Mouse (Mus musculus): ENCODE measurements around the gene Dcaf11. TPM values are rescaled to one million over a fixed set of nuclear protein-coding genes. Genes with fewer than 3 reads are reported as not detected.
A peak's percentile ranks its signal among the peaks of the same experiment; 100 is the strongest.

Gene Dcaf11
- polyA plus RNA-seq, 1 experiment from 2014 or later: 57.1 TPM

DNA sequence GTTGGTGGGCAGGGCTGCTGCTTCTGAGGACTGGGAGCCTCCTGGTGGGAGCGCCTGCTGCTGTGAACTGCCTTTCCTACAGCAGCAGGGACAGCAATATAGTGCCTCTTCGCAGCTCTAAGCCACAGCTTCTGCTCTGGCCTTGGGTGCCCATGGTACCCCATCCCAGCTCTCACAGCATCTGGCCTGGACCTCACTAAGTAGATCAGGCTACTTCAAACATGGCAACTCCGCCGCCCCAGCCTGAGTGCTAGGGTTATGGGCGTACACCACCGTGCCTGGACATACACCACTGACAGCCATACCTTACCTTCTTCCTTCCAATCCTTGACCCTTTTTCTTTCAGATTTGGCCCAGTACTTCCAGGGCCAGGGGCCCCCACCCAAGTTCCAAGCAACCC lies 48.5 kb downstream of the Dcaf11 start:
- Histone ChIP-seq H3K4me2 (no peak overlapping the region), H3K4me1 (peaks cover 45% of the 10 kb centered on the region)

DNA sequence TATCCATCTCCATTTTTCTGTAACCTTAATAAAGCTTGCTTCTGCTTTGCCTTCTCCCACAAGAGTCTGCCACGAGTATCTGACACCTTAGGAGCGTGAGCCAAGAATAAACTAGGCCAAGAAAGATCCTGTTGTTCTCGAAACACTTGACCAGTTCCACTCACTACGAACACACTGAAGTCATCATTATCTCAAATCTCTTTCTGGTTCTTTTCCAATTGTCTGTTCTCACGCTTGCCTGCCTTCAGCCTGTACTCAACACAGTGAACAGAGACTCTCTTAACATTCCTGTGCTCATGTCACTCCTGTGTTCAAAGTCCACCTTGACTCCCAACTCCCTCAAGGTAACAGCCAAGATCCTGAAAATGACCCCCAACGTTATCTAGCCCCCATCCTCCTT lies 53.5 kb downstream of the Dcaf11 start:
- Histone ChIP-seq H3K4me2 (no peak overlapping the region), H3K9ac (no peak overlapping the region), H3K27ac (peak overlapping the region; percentile 63; the same call in 1 of the 2 replicates), H3K27me3 (replicated peaks) (no peaks in the 10 kb centered on the region), H3K4me1 (peaks cover 56% of the 10 kb centered on the region), H3K9me3 (replicated peaks) (no peaks in the 10 kb centered on the region), H3K4me3 (no peak overlapping the region), H3K36me3 (peaks cover 24% of the 10 kb centered on the region)
- no peak for ATAC-seq
- 69% methylated on average over 6 of the region's 6 CpGs for WGBS (ENCODE audit: insufficient replicate concordance)

More for the DNA sequence above, 48.5 kb downstream of the Dcaf11 start:
- no peaks in the 10 kb centered on the region for H3K27me3 ChIP-seq (replicated peaks)
- H3K9me3 ChIP-seq (replicated peaks): no peaks in the 10 kb centered on the region
- H3K27ac ChIP-seq: no peak overlapping the region
- H3K36me3 ChIP-seq: peaks cover 61% of the 10 kb centered on the region
- H3K9ac ChIP-seq: no peak overlapping the region
- no peak overlapping the region for H3K4me3 ChIP-seq
- WGBS (ENCODE audit: insufficient replicate concordance): 93% methylated on average over 6 of the region's 6 CpGs
- ATAC-seq: no peak

DNA sequence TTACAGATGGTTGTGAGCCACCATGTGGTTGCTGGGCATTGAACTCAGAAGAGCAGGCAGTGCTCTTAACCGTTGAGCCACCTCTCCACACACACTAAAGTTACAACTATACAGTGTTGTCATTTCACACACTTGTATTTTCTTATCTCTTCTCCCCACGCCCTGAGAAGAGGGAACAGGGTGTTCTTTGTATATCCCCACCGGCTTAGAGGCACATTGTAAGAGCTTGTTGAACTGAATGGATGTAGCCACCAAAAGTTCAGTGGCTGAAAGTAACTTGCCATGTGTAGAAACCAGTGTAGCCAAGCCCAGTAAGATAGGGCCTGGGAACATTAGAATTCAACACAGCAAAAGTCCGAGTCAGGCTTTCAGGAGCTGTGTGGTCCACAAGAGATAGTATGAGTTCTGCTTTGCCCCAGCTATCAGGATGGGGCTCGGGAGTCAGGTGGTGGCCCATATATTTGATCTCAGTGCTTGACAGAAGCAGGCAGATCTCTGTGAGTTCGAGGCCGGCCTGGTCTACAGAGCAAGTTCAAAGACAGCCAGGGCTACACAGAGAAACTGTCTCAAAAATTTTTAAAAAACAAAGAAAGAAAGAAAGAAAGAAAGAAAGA lies 54.9 kb downstream of the Dcaf11 start:
- no peaks in the 10 kb centered on the region for H3K9me3 ChIP-seq (replicated peaks)
- peak; percentile 84 for ATAC-seq
- peaks cover 11% of the 10 kb centered on the region for H3K36me3 ChIP-seq
- H3K27ac ChIP-seq: peak overlapping the region; percentile 83
- H3K4me3 ChIP-seq: no peak overlapping the region
- H3K27me3 ChIP-seq (replicated peaks): no peaks in the 10 kb centered on the region
- H3K4me1 ChIP-seq: peaks cover 69% of the 10 kb centered on the region
- WGBS (ENCODE audit: insufficient replicate concordance): 29% methylated on average over 7 of the region's 7 CpGs
- H3K4me2 ChIP-seq: peak overlapping the region; percentile 20; the same call in 1 of the 2 replicates
- 0 out of 2 replicates have a peak overlapping the region, but pooled peaks have one; percentile 28 for H3K9ac ChIP-seq

DNA sequence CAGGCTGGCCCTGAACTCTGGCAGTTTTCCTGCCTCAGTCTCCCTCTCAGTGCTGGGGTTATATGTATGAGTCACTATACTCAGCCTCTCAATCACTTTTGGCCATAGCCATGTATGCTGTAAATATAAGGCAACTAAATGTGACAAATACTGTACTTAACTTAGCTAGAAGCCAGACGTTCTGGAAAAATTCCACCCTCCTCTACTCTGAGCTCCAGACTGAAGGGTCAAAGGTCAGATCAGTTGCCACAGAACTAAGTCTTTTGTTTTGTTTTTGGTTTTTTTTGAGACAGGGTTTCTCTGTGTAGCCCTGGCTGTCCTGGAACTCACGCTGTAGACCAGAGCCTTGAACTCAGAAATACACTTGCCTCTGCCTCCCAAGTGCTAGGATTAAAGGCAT lies 56.1 kb downstream of the Dcaf11 start:
- Histone ChIP-seq H3K36me3 (peaks cover 1% of the 10 kb centered on the region), H3K4me1 (peaks cover 71% of the 10 kb centered on the region), H3K4me3 (no peak overlapping the region), H3K27ac (peak overlapping the region; percentile 83), H3K9me3 (replicated peaks) (no peaks in the 10 kb centered on the region), H3K4me2 (no peak overlapping the region), H3K27me3 (replicated peaks) (no peaks in the 10 kb centered on the region), H3K9ac (0 out of 2 replicates have a peak overlapping the region, but pooled peaks have one; percentile 6)
- no peak for ATAC-seq
- WGBS (ENCODE audit: insufficient replicate concordance): 72% methylated on average over 2 of the region's 2 CpGs

DNA sequence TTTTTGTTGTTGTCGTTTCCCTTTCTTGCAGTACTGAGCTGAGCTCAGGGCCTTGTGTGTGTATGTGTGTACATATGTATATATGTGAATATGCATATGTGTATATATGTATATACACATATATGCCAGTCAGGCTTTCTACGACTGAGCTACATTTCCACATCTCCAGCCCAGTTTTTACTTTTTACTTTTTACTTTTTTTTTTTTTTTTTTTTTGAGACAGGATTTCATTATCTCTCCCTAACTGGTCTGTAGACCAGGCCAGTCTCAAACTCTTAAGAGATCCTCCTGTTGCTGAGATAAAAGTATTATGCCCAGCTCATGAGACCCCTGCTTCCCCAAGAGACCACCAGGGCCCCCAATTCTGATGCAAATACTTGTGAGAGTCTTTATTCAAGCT lies 57.0 kb downstream of the Dcaf11 start:
- WGBS (ENCODE audit: insufficient replicate concordance): 65% methylated on average over 2 of the region's 2 CpGs
- no peak overlapping the region for H3K9ac ChIP-seq
- H3K4me3 ChIP-seq: no peak overlapping the region
- H3K27me3 ChIP-seq (replicated peaks): no peaks in the 10 kb centered on the region
- peaks cover 76% of the 10 kb centered on the region for H3K4me1 ChIP-seq
- no peak for ATAC-seq
- H3K27ac ChIP-seq: peak overlapping the region; percentile 72
- no peak overlapping the region for H3K4me2 ChIP-seq
- H3K36me3 ChIP-seq: no peaks in the 10 kb centered on the region
- no peaks in the 10 kb centered on the region for H3K9me3 ChIP-seq (replicated peaks)

DNA sequence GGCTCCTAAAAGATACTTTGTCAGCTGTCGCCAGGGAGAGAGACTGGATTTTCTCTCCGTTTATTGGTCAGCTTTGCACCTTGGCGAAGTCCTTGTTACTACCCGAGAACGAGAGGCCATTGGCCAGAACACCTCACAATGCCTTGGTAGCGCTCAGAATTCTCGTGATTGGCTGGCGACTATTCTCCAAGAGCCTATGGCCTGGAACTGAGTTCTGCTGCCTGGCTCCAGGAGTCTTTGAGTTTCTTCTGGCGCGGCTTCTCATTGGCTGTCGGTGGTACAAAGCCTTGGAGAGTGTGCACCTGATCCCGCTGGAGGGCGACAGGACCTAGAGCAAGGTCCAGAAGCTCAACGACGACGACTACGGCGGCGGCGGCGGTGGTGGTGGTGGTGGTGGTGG lies 58.0 kb downstream of the Dcaf11 start, which contains the start of gene Rec8:
Rec8 (plus strand) TSS at position 216 of the 400 bp plus-strand sequence.
- H3K27ac ChIP-seq: peak within 1 kb of the TSS; percentile 58
- H3K27me3 ChIP-seq (replicated peaks): no peaks in the 10 kb centered on the region
- peak within 1 kb of the TSS; percentile 54 for H3K9ac ChIP-seq
- no peaks in the 10 kb centered on the region for H3K9me3 ChIP-seq (replicated peaks)
- H3K4me1 ChIP-seq: peaks cover 81% of the 10 kb centered on the region
- ATAC-seq: peak; percentile 65
- peak within 1 kb of the TSS; percentile 80 for H3K4me2 ChIP-seq
- WGBS (ENCODE audit: insufficient replicate concordance): 22% methylated on average over 21 of the region's 21 CpGs
- peak within 1 kb of the TSS; percentile 46 for H3K4me3 ChIP-seq
- H3K36me3 ChIP-seq: no peaks in the 10 kb centered on the region

DNA sequence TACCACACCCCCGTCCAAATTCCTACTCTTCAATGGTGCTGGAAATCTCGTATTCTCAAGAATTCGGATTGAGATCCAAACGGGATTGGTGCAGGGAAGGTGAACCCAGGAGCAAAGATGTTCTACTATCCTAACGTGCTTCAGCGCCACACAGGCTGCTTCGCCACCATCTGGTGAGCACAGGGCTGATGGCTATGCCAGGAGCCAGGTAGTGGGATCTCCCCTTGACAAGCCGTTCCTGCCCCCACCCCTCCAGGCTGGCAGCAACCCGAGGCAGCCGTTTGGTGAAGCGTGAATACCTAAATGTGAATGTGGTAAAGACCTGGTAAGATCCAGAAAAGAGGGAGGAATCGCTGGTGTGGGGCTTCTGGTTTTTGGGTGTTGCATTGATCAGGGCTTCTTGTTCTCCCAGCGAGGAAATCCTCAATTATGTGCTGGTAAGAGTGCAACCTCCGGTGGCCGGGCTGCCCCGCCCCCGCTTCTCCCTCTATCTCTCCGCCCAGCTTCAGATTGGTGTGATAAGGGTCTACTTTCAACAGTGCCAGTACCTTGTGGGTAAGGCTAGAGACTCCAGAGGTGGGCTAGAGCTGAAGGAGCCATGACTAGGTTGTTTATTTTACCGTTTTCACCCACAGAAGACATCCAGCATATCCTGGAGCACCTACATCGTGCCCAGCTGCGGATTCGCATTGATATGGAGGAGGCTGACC lies 58.8 kb downstream of the Dcaf11 start:
- Histone ChIP-seq H3K9me3 (replicated peaks) (no peaks in the 10 kb centered on the region), H3K27ac (peak overlapping the region; percentile 58; the same call in 1 of the 2 replicates), H3K27me3 (replicated peaks) (no peaks in the 10 kb centered on the region), H3K36me3 (peaks cover 1% of the 10 kb centered on the region; the same call in 1 of the 2 replicates), H3K4me2 (peak overlapping the region; percentile 80), H3K9ac (peak overlapping the region; percentile 54), H3K4me3 (peak overlapping the region; percentile 46), H3K4me1 (peaks cover 74% of the 10 kb centered on the region)
- 19% methylated on average over 22 of the region's 22 CpGs for WGBS (ENCODE audit: insufficient replicate concordance)
- ATAC-seq: peak; percentile 62

Other genes with a start within 250 kb of the Dcaf11 start
- 76.6 and 77.0 TPM in 2 replicates for gene Dhrs4, start 81.2 kb upstream of the Dcaf11 start, polyA plus RNA-seq (2016; fragmentation: Nextera tagmentation; extraction: Ambion mirVana)
- 0.91 and 1.8 TPM in 2 replicates for gene Carmil3, start 69.4 kb upstream of the Dcaf11 start, polyA plus RNA-seq (2016; fragmentation: Nextera tagmentation; extraction: Ambion mirVana)
- 0.13 TPM in 1 of 2 replicates, not detected in the other for gene Cpne6, start 49.6 kb upstream of the Dcaf11 start, polyA plus RNA-seq (2016; fragmentation: Nextera tagmentation; extraction: Ambion mirVana)
- not detected in 2 replicates for gene Nrl, start 35.0 kb upstream of the Dcaf11 start, polyA plus RNA-seq (2016; fragmentation: Nextera tagmentation; extraction: Ambion mirVana)
- gene Pck2, start 19.7 kb upstream of the Dcaf11 start, polyA plus RNA-seq (2016; fragmentation: Nextera tagmentation; extraction: Ambion mirVana): 35.5 and 37.4 TPM in 2 replicates
- 1.9 and 2.7 TPM in 2 replicates for gene A730061H03Rik, start 400 bp downstream of the Dcaf11 start, polyA plus RNA-seq (2016; fragmentation: Nextera tagmentation; extraction: Ambion mirVana)
- gene Fitm1, start 15.6 kb downstream of the Dcaf11 start, polyA plus RNA-seq (2016; fragmentation: Nextera tagmentation; extraction: Ambion mirVana): 0.63 and 0.75 TPM in 2 replicates
- gene Psme1, start 18.1 kb downstream of the Dcaf11 start, polyA plus RNA-seq (2016; fragmentation: Nextera tagmentation; extraction: Ambion mirVana): 108 and 111 TPM in 2 replicates
- gene Emc9, start 25.3 kb downstream of the Dcaf11 start, polyA plus RNA-seq (2016; fragmentation: Nextera tagmentation; extraction: Ambion mirVana): 28.7 and 32.9 TPM in 2 replicates
- gene Psme2, start 31.1 kb downstream of the Dcaf11 start, polyA plus RNA-seq (2016; fragmentation: Nextera tagmentation; extraction: Ambion mirVana): 221 and 222 TPM in 2 replicates
- 14.2 and 15.7 TPM in 2 replicates for gene Rnf31, start 31.7 kb downstream of the Dcaf11 start, polyA plus RNA-seq (2016; fragmentation: Nextera tagmentation; extraction: Ambion mirVana)
- gene Irf9, start 43.6 kb downstream of the Dcaf11 start, polyA plus RNA-seq (2016; fragmentation: Nextera tagmentation; extraction: Ambion mirVana): 14.4 and 15.3 TPM in 2 replicates
- gene Rec8, start 58.0 kb downstream of the Dcaf11 start, polyA plus RNA-seq (2016; fragmentation: Nextera tagmentation; extraction: Ambion mirVana): 1.8 and 3.2 TPM in 2 replicates
- 46.0 and 48.8 TPM in 2 replicates for gene Ipo4, start 76.0 kb downstream of the Dcaf11 start, polyA plus RNA-seq (2016; fragmentation: Nextera tagmentation; extraction: Ambion mirVana)
- gene Gm49378, start 77.9 kb downstream of the Dcaf11 start, polyA plus RNA-seq (2016; fragmentation: Nextera tagmentation; extraction: Ambion mirVana): 1.8 and 2.8 TPM in 2 replicates
- gene Tm9sf1, start 83.8 kb downstream of the Dcaf11 start, polyA plus RNA-seq (2016; fragmentation: Nextera tagmentation; extraction: Ambion mirVana): 64.9 and 69.7 TPM in 2 replicates
- gene Tssk4, start 90.2 kb downstream of the Dcaf11 start, polyA plus RNA-seq (2016; fragmentation: Nextera tagmentation; extraction: Ambion mirVana): 0.18 and 0.30 TPM in 2 replicates
- 27.5 and 28.1 TPM in 2 replicates for gene Mdp1, start 100.5 kb downstream of the Dcaf11 start, polyA plus RNA-seq (2016; fragmentation: Nextera tagmentation; extraction: Ambion mirVana)
- gene Gmpr2, start 111.9 kb downstream of the Dcaf11 start, polyA plus RNA-seq (2016; fragmentation: Nextera tagmentation; extraction: Ambion mirVana): 36.8 and 39.1 TPM in 2 replicates
- 322 and 329 TPM in 2 replicates for gene Nedd8, start 112.1 kb downstream of the Dcaf11 start, polyA plus RNA-seq (2016; fragmentation: Nextera tagmentation; extraction: Ambion mirVana)
- gene Tinf2, start 121.8 kb downstream of the Dcaf11 start, polyA plus RNA-seq (2016; fragmentation: Nextera tagmentation; extraction: Ambion mirVana): 31.9 and 32.2 TPM in 2 replicates
- gene Tgm1, start 153.9 kb downstream of the Dcaf11 start, polyA plus RNA-seq (2016; fragmentation: Nextera tagmentation; extraction: Ambion mirVana): 1.6 and 2.1 TPM in 2 replicates
- gene Rabggta, start 162.3 kb downstream of the Dcaf11 start, polyA plus RNA-seq (2016; fragmentation: Nextera tagmentation; extraction: Ambion mirVana): 18.3 and 18.9 TPM in 2 replicates
- 34.3 and 35.2 TPM in 2 replicates for gene Dhrs1, start 185.7 kb downstream of the Dcaf11 start, polyA plus RNA-seq (2016; fragmentation: Nextera tagmentation; extraction: Ambion mirVana)
- 56.0 and 59.4 TPM in 2 replicates for gene Nop9, start 185.7 kb downstream of the Dcaf11 start, polyA plus RNA-seq (2016; fragmentation: Nextera tagmentation; extraction: Ambion mirVana)
- 10.7 and 11.2 TPM in 2 replicates for gene Cideb, start 198.5 kb downstream of the Dcaf11 start, polyA plus RNA-seq (2016; fragmentation: Nextera tagmentation; extraction: Ambion mirVana)
- 1.3 and 1.8 TPM in 2 replicates for gene Ltb4r2, start 201.4 kb downstream of the Dcaf11 start, polyA plus RNA-seq (2016; fragmentation: Nextera tagmentation; extraction: Ambion mirVana)
- gene Ltb4r1, start 206.0 kb downstream of the Dcaf11 start, polyA plus RNA-seq (2016; fragmentation: Nextera tagmentation; extraction: Ambion mirVana): 3.1 and 3.6 TPM in 2 replicates
- gene Adcy4, start 224.1 kb downstream of the Dcaf11 start, polyA plus RNA-seq (2016; fragmentation: Nextera tagmentation; extraction: Ambion mirVana): 2.9 and 3.6 TPM in 2 replicates
- gene Ripk3, start 228.9 kb downstream of the Dcaf11 start, polyA plus RNA-seq (2016; fragmentation: Nextera tagmentation; extraction: Ambion mirVana): 29.1 and 30.0 TPM in 2 replicates